Mouse (Mus musculus): Measurements from ENCODE around the gene Zfp277.
A peak's percentile ranks its signal among the peaks of the same experiment; 100 is the strongest.

Gene Zfp277

DNA sequence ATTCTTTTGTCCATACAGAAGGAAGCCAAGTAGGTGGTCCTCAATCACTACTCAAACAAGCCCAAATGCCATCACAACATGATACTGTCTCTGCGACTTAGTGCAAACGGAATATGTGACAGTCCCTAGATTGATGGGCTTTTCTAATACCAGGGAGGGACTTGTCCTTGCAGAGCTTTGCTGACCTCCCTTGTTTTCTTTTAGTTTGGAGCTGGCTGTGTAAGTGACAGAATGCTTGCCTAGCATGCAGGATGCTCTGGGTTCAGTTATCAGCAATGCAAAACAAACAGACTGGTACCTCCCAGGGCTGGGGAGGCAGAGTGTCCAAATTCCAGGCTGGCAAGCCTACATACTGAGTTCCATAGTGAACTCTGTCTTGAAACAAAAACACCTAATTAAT, 7.7 kb downstream of the Zfp277 start:
- no peak for DNase-seq

GRCm38 (mm10) chr12:40434101-40434500, 11.6 kb downstream of the Zfp277 start:
- DNase-seq = peak; percentile 26

- DNase-seq = no peak
Measured at GRCm38 (mm10) chr12:40431075-40431474, 14.6 kb downstream of the Zfp277 start.

DNA sequence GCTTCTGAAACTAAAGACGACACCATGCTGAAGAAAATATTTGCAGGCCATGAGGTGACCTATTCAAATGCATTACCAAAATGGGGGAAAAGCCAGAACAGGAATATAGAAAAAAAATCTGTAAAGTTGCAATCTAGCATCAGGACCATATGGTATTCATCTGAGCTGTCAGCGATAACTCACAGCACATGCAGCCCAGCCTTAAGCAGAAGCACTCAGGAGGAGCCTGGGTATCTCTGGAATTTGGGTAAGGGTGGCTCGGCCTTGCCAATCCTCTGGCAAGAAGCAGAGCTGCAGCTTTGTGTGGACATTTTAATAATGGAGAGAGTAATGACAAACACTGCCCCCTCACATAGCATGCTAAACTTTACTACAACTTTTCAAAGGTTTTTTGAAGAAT, 15.7 kb downstream of the Zfp277 start:
- no peak for DNase-seq

DNA sequence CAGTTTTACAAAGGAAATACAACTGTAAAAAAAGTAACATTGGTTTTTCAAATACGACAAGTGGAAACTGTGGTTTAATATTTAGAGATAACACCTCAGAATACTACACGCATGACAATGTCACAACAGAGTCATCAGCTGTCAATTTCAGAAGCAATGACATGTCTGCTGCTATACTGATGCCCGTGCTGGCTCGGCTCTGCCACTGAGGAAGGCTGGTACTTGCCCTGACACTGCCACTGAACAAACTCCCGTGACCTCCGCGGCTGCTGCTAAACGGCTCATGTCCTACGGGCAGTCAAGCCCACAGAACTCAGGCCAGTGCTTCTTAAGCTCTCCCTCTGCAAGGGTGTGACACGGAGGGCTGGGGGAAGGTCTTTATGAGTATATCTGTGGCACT, 18.1 kb downstream of the Zfp277 start:
- DNase-seq = no peak

DNA sequence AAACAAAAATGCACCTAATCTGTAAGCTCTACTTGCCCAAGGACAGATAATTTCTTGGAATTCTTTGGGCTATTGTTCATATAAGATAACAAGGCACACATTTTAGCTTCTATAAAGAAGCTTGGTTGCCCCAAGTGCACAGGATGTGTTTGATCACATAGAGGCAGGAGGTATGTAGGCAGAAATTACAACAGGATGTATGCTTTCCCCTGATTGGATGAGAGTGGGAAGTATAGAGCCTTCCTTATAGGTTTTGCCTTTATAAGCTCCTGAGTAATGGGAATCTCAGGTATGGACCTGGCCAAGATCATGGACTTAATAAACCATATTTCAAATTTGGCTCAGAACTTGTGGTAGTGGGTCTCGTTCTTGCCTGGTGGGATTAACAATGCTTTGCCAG, 20.7 kb downstream of the Zfp277 start:
- no peak for DNase-seq

GRCm38 (mm10) chr12:40417257-40417656, 28.4 kb downstream of the Zfp277 start:
- no peak for DNase-seq

DNA sequence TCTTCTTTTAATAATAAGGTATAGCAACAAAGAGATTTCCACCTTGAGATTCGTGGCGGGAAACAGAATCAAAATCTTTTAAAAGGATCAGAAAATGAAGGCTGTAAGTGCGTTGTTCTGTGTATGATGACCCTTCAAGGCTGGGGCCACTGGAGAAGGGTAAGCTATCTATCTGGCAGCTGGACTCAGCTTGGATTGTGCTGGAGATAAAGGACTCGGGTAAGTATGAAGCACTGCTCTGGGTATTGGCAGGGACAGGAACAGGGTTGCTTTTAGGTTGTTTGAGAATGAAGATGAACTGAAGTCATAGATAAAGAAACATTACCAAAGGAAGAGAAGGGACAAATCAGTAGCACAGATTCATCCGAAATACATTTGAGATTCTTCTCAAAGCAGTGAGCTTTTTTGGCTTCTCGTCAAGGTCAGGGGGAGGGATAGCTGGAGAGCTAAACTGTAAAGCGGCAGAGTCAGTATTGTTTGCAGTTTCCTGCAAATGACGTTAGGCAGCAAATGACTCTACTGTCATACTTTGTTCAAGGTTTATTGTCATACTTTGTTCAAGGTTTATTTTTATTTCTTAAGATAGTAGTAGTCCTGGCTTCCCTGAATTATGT, 30.3 kb downstream of the Zfp277 start:
- DNase-seq = peak; percentile 18

- DNase-seq = no peak
Measured at GRCm38 (mm10) chr12:40414682-40415311, 30.9 kb downstream of the Zfp277 start.

DNA sequence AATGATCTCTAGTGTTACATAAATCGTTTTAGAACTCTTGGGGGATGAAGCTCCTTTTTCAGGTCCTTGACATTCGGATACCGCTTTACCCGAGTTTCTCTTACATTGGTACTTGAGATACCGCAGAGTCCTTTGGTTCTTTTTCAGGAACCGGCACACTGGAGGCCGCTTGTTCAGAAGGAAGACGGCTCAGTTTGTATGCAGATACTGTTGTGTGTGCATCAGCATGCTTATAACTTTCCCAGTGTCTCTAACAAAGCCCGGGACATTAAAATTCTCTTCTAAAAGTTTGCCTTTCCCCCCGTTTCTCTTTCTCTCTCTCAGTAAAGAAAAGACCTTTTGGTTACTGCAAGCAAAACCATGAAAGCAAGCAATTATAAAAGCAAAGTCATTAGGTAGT, 45.9 kb downstream of the Zfp277 start:
- no peak for DNase-seq

DNA sequence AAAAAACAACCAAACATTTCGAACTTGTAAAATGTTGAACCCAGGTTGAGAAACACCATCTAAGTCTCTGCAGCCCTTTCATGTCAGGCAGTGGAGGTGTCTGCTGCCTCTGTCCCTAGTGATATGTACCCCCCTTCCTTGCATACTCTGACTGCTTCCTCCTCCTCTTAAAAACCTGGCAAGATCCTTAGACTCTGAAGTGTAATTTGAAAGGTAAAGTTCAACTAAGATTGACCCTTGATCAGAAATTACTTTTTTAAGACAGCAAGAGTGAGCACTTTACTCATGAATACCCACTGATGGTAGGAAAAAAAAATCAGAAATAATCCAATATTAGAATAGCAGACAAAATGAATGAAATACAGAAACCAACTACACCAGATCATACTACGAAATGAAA, 46.3 kb downstream of the Zfp277 start:
- no peak for DNase-seq

DNA sequence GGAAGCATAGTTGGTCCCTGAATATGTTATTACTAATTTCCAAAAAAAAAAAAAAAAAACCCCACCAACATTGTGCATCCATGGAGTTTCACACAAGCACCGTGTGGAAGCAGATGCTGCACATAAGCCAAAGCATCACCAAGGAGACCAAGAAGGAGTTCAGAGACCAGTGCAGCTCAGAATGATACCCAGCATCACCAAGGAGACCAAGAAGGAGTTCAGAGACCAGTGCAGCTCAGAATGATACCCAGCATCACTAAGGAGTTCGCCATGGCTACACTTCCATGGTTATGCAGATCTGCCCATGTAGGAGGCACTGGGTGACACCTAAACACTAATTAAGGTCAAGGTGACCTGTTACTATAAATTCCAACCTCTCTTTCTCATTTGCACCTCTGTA, 46.8 kb downstream of the Zfp277 start:
- no peak for DNase-seq

GRCm38 (mm10) chr12:40392869-40393268, 52.8 kb downstream of the Zfp277 start:
- DNase-seq = no peak

- no peak for DNase-seq
Measured at GRCm38 (mm10) chr12:40391262-40391661, 54.4 kb downstream of the Zfp277 start.

- DNase-seq = no peak
Measured at GRCm38 (mm10) chr12:40387786-40388185, 57.9 kb downstream of the Zfp277 start.

DNA sequence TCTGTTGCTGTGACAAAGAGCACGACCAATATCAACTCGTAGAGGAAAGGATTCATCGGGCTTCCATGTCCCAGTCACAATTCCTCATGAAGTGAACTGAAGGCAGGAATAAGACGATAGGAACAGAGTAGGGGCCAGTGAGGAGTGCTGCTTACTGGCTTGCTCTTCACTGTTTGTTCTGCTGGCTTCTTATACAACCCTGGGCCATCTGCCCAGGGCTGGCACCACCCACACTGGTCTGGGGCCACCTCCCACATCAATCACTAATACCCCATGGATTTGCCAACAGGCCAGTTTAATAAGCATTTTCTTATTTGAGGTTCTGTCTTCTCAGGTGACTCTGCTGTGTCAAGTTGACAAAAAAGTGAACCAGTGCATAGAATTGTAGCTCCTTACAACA, 60.4 kb downstream of the Zfp277 start:
- no peak for DNase-seq

- no peak for DNase-seq
Measured at GRCm38 (mm10) chr12:40383718-40384117, 62.0 kb downstream of the Zfp277 start.

DNA sequence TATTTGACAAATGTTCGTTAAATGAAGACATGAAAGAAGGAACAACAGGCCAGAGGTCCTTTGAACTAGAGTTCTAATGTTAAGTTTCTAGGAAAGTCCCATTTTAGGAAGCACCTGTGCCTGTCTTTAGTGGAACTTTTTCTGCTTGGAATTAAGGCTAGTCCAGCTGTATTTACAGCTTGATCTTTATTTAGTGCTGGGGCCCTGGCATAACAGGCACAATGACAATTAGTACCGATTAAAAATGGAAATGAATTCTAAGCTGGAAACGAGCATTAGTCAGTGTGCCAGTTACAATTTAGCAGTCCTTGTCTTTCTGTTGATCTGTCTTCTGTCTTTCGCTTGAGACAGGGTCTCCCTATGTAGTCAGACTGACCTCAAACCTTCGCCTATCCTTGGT, 63.2 kb downstream of the Zfp277 start:
- no peak for DNase-seq

DNA sequence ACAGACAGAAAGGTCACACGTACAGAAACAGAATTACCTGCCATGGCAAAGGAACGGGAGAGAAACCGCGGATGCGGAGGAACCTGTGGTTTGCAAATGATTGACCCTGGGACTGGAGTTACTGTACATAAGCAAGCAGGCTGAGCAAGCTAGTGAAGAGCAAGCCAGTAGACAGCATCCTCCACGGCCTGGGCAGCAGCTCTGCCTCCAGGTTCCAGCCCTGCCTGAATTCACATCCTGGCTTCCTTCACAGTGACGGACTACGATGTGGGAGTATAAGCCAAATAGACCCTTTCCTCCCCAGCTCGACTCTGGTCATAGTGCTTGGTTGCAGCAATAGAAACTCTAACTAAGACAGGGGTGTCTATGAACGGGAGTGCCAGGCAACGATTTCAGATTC, 63.9 kb downstream of the Zfp277 start:
- DNase-seq = no peak

DNA sequence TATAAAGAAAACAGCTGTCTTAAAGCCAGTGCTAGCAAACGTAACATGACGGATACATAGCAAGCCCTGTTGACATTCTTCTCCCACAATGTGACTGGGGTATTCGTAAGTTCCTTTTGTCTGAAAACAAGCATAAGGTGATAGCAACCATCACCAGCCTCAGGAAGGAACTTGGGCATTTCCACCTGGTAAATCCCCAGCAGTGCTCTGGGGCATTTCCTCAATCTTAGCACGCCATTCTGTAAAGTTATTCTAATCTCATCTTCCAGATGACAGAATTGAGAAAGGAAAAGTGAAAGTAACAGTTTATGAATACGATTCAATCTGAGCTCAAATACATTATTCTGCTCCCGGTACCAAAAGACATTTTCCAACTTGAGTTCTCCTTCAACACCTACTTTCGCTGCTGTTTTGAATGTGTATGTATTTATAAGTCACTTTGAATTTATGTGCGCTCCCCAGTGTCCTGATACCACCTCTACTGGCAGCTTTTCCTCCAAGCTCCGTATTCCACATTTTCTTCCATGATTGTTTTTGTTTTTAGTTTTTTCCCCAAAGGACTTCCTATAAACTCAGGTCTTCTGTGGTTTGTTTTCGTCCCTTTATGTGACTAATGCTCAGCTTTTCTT, 64.4 kb downstream of the Zfp277 start:
- no peak for DNase-seq

DNA sequence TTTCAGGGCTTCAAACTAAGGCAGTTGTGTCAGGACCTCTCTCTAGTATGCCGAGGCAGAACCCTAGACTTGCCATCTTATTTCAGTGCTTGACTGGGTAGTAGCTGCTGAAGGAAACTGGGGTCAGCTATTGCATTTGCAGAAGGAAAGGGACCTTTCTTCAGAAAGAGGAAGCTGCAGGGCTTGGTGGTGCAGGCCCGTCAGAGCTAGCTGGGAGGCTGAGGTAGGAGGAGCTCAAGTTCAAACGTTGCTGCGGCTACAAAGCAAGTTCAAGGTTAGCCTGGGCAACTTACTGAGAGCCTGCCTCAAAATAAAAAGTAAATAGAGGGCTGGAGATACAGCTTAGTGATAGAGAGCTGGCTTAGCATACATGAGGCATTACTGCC, 66.2 kb downstream of the Zfp277 start:
- DNase-seq = no peak

- peak; percentile 60 for DNase-seq
Measured at GRCm38 (mm10) chr12:40378621-40379537, 66.8 kb downstream of the Zfp277 start.

DNA sequence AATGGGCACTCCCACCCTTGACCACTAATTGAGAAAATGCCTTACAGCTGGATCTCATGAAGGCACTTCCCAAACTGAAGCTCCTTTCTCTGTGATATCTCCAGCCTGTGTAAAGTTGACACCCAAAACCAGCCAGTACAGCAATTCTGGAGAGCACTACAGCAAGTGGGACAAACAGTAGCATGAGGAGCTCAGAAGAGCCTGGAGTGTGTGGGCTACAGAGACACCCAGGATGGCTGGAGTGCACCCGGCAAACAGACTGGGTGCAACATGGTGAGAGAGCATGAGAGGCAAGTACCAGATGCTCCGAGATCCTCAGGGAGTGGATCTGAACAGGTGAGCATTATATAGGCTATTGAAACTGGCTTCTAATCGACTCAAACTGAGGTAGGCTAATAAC, 93.8 kb downstream of the Zfp277 start:
- no peak for DNase-seq

DNA sequence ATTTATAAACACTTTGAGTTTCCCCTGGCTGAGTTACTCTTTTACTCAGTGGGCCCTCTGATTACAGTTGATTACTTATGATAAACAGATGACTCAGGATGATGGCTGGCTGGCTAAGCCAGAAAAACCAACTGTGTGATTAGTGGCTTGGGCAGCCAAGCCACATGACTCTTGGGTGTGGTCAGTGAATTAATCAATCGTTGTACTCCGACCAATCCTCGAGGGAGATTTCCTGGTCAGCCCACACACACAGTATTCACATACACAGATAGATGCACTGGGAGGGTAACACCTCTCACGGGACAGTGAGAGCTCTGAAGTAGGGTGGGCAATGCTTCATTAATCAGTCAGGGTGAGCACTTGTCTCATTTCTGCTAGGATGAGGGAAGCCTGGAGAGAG, 97.5 kb downstream of the Zfp277 start:
- no peak for DNase-seq

All from lung, postnatal 14 days (tissue).